Mouse (Mus musculus): Measurements from ENCODE around the gene Cyld. TPM values are rescaled to one million over a fixed set of nuclear protein-coding genes. Genes with fewer than 3 reads are reported as not detected.
A peak's percentile ranks its signal among the peaks of the same experiment; 100 is the strongest.

The Cyld gene
- polyA plus RNA-seq, 1 experiment from 2014 or later, result 13.5 TPM

DNA sequence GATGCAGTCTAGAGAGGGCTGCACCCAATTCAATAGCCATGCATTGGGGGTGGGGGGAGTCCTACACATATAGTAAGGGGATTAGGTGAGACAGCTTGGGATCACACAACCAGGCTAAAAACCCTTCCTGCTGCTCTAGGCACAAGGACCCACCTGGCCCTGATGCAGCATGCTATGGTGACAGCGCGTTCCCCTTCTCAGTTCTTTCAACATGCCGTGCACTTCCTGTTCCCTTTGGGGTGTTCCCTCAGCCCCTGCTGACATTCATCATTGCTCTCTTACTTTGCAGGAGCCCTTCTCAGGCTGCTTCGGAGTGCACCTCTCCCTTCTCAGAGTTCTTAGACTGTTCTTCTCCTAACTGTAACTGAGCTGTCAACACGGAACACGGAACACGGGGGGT, 2.5 kb upstream of the Cyld start:
- Histone ChIP-seq H3K27me3 (ENCODE audit: control insufficient read depth, insufficient read depth, low read length) (no peaks in the 10 kb centered on the region), H3K36me3 (ENCODE audit: control insufficient read depth, insufficient read depth, low read length) (no peaks in the 10 kb centered on the region), H3K9me3 (ENCODE audit: control insufficient read depth, low read length) (no peaks in the 10 kb centered on the region), H3K27ac (ENCODE audit: low read depth, low read length) (no peak overlapping the region), H3K9ac (ENCODE audit: low read length) (no peak overlapping the region), H3K4me1 (ENCODE audit: control insufficient read depth, insufficient read depth, low read length) (peaks cover 11% of the 10 kb centered on the region), H3K4me2 (no peak overlapping the region), H3K4me3 (ENCODE audit: low read depth, low read length) (no peak overlapping the region)
- ATAC-seq (ENCODE audit: low FRiP score) (no peak), DNase-seq (ENCODE audit: low spot score, missing footprints) (no peak)
- WGBS, result 81% methylated on average over 7 of the region's 7 CpGs

DNA sequence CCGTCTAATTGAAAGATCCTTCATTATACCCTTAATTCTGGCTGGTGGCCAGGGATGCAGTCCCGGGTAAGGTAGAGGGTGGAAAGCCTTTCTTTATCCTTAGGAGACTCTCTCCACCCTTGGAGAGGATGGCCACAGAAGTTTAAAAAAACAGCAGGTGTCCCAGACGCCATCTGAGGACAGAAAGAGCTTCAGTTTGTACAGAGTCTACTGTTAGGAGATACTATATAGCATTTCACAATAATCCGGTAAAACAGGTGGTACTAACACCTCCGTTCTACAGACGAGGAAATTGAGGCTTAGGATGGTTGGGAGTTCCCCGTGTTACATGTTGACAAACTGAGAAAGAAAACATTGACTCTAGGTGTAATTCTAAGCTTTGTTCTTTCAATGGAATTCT, 600 bp upstream of the Cyld start:
- Histone ChIP-seq H3K9me3 (ENCODE audit: control insufficient read depth, low read length) (no peaks in the 10 kb centered on the region), H3K4me3 (ENCODE audit: low read depth, low read length) (peak overlapping the region; percentile 22; the same call in 1 of the 2 replicates), H3K36me3 (ENCODE audit: control insufficient read depth, insufficient read depth, low read length) (no peaks in the 10 kb centered on the region), H3K27me3 (ENCODE audit: control insufficient read depth, insufficient read depth, low read length) (no peaks in the 10 kb centered on the region), H3K9ac (ENCODE audit: low read length) (no peak overlapping the region), H3K27ac (ENCODE audit: low read depth, low read length) (no peak overlapping the region), H3K4me1 (ENCODE audit: control insufficient read depth, insufficient read depth, low read length) (peaks cover 11% of the 10 kb centered on the region), H3K4me2 (peak overlapping the region; percentile 38)
- ATAC-seq (ENCODE audit: low FRiP score), result peak; percentile 11; the same call in 1 of the 2 replicates
- WGBS, result 25% methylated on average over 7 of the region's 7 CpGs
- peak; percentile 85 for DNase-seq (ENCODE audit: low spot score, missing footprints)

DNA sequence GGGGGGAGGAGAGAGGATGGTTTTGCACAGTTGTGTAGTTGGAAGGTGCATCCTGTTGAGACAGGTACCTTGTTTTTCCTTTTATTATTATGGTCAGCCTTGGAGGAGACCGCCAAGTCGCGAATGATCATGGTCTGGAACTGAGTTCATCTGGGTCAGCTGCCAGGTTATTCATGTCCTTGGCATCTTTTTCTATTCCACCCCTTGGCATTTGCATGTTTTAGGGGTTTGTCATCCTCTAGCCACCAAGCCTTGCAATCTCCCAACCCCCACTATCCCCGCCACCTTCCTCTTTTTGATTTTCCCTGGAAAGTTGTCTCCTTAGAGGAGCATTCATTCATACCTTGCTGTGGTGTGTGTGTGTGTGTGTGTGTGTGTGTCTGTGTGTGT, 809 bp downstream of the Cyld start:
- Histone ChIP-seq H3K4me2 (peak overlapping the region; percentile 94), H3K4me3 (ENCODE audit: low read depth, low read length) (peak overlapping the region; percentile 80), H3K27me3 (ENCODE audit: control insufficient read depth, insufficient read depth, low read length) (no peaks in the 10 kb centered on the region), H3K36me3 (ENCODE audit: control insufficient read depth, insufficient read depth, low read length) (no peaks in the 10 kb centered on the region), H3K9me3 (ENCODE audit: control insufficient read depth, low read length) (no peaks in the 10 kb centered on the region), H3K9ac (ENCODE audit: low read length) (peak overlapping the region; percentile 79), H3K4me1 (ENCODE audit: control insufficient read depth, insufficient read depth, low read length) (peaks cover 11% of the 10 kb centered on the region), H3K27ac (ENCODE audit: low read depth, low read length) (no peak overlapping the region)
- peak; percentile 86 for DNase-seq (ENCODE audit: low spot score, missing footprints)
- ATAC-seq (ENCODE audit: low FRiP score), result no peak
- WGBS, result 17% methylated on average over 4 of the region's 4 CpGs

DNA sequence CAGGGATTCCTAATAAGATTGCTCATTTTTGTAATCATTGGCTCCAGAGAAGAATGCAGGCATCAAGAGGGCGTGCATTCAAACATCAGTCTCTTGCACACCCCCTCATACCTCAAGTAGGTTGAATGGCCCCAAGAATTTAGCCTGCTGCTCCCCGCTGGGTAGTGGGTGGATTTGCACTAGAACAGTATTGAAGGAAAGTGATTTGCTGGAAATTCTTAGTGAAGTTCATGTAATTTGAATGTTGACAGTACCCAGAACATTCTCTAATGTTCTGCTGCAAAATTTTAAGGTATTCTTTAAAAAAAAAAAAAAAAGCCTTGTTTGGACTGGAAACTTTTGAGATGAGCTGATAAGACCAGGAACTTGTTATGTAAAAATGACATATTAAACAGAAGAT, 1.2 kb downstream of the Cyld start:
- no peaks in the 10 kb centered on the region for H3K9me3 ChIP-seq (ENCODE audit: control insufficient read depth, low read length)
- H3K9ac ChIP-seq (ENCODE audit: low read length), result no peak overlapping the region
- ATAC-seq (ENCODE audit: low FRiP score), result no peak
- DNase-seq (ENCODE audit: low spot score, missing footprints), result no peak
- no peak overlapping the region for H3K27ac ChIP-seq (ENCODE audit: low read depth, low read length)
- no peaks in the 10 kb centered on the region for H3K27me3 ChIP-seq (ENCODE audit: control insufficient read depth, insufficient read depth, low read length)
- peak overlapping the region; percentile 94 for H3K4me2 ChIP-seq
- H3K4me3 ChIP-seq (ENCODE audit: low read depth, low read length), result peak overlapping the region; percentile 80
- no peaks in the 10 kb centered on the region for H3K36me3 ChIP-seq (ENCODE audit: control insufficient read depth, insufficient read depth, low read length)
- 46% methylated on average over 2 of the region's 2 CpGs for WGBS
- H3K4me1 ChIP-seq (ENCODE audit: control insufficient read depth, insufficient read depth, low read length), result peaks cover 11% of the 10 kb centered on the region

DNA sequence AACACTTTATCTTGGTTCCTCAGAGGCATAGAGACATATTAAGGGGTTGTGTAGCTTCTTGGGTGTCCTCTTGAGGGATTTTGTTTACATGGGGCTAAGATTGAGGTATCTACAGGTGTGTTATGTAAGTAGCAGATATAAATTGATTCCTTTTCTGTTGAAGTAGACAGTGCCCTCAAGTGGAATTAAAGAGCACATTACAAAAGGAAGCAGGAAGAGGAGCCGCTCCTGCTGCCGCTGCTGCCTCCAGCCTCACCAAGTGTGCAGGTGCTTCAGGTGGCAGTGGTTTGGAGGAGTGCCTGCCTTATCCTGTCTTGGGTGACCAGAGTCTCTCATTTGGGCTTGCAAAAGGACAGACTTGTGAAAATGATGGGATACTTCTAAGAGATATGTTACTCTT, 4.8 kb downstream of the Cyld start:
- DNase-seq (ENCODE audit: low spot score, missing footprints) (no peak), ATAC-seq (ENCODE audit: low FRiP score) (no peak)
- no peaks in the 10 kb centered on the region for H3K36me3 ChIP-seq (ENCODE audit: control insufficient read depth, insufficient read depth, low read length)
- H3K4me1 ChIP-seq (ENCODE audit: control insufficient read depth, insufficient read depth, low read length), result peaks cover 8% of the 10 kb centered on the region
- H3K27me3 ChIP-seq (ENCODE audit: control insufficient read depth, insufficient read depth, low read length), result no peaks in the 10 kb centered on the region
- H3K4me2 ChIP-seq, result no peak overlapping the region
- 34% methylated on average over 2 of the region's 2 CpGs for WGBS
- no peak overlapping the region for H3K27ac ChIP-seq (ENCODE audit: low read depth, low read length)
- no peaks in the 10 kb centered on the region for H3K9me3 ChIP-seq (ENCODE audit: control insufficient read depth, low read length)
- no peak overlapping the region for H3K4me3 ChIP-seq (ENCODE audit: low read depth, low read length)
- no peak overlapping the region for H3K9ac ChIP-seq (ENCODE audit: low read length)

DNA sequence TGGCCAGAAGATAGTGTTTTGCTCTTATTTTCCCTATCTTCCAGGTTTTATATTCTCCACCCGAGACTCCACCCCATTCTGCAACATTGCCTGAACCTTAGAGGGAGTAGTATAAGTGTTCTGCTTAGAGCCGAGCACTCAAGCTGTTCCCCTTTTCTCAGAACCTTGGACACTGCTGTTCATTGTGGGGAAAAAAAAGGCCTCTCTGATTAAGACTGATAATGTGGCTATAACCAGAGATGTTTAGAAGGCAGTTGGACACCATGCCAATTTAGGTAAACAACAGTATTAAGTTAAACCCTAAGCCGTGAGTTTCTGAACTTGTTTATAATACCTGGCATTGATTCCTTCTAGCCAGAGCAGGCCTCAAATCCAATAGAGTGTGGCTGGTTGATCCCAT, 6.0 kb downstream of the Cyld start:
- no peaks in the 10 kb centered on the region for H3K9me3 ChIP-seq (ENCODE audit: control insufficient read depth, low read length)

DNA sequence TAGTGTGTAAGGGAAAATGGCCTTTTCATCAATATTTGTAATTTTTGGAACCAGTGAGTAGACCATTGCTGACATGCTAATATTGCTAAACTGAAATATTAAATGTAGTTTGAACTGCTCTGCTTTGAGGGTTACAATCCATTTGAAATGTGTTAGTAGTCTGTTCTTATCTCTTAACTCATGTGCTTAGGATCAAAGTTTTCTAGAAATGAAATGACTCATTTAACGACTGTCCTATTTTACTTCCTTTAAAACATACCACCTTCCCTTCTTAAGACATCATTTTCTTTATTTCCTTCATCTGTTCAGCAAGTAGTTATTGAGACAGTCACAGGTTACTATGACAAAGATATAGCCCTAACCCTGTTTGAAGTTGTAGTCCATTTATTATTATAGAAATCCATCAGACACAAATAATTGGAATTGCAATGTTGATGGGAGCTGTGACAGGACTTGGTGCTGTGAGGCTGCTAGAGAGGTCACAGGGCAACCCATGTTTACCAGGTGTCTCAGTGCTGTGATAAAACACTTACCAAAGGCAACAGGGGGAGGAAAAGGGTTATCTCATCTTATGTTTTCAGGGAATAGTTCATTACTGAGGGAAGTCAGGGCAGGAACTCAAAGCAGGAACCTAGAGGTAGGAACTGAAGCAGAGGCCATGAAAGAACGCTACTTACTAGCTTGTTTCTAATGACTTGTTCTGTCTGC, 26.6 kb downstream of the Cyld start:
- no peaks in the 10 kb centered on the region for H3K9me3 ChIP-seq (ENCODE audit: control insufficient read depth, low read length)
- H3K27me3 ChIP-seq (ENCODE audit: control insufficient read depth, insufficient read depth, low read length), result no peaks in the 10 kb centered on the region
- DNase-seq (ENCODE audit: low spot score, missing footprints), result no peak
- no peak overlapping the region for H3K4me3 ChIP-seq (ENCODE audit: low read depth, low read length)
- no peak overlapping the region for H3K4me2 ChIP-seq
- no peak overlapping the region for H3K27ac ChIP-seq (ENCODE audit: low read depth, low read length)
- no peaks in the 10 kb centered on the region for H3K4me1 ChIP-seq (ENCODE audit: control insufficient read depth, insufficient read depth, low read length)
- H3K36me3 ChIP-seq (ENCODE audit: control insufficient read depth, insufficient read depth, low read length), result no peaks in the 10 kb centered on the region
- no peak for ATAC-seq (ENCODE audit: low FRiP score)
- H3K9ac ChIP-seq (ENCODE audit: low read length), result no peak overlapping the region
- 95% methylated on average over 2 of the region's 2 CpGs for WGBS

More for the DNA sequence above, 6.0 kb downstream of the Cyld start:
- WGBS, result 82% methylated on average over 3 of the region's 3 CpGs
- H3K27me3 ChIP-seq (ENCODE audit: control insufficient read depth, insufficient read depth, low read length), result no peaks in the 10 kb centered on the region
- no peak for ATAC-seq (ENCODE audit: low FRiP score)
- H3K27ac ChIP-seq (ENCODE audit: low read depth, low read length), result no peak overlapping the region
- H3K4me2 ChIP-seq, result no peak overlapping the region
- H3K36me3 ChIP-seq (ENCODE audit: control insufficient read depth, insufficient read depth, low read length), result no peaks in the 10 kb centered on the region
- H3K4me1 ChIP-seq (ENCODE audit: control insufficient read depth, insufficient read depth, low read length), result peaks cover 3% of the 10 kb centered on the region; the same call in 1 of the 2 replicates
- DNase-seq (ENCODE audit: low spot score, missing footprints), result no peak
- no peak overlapping the region for H3K9ac ChIP-seq (ENCODE audit: low read length)
- no peak overlapping the region for H3K4me3 ChIP-seq (ENCODE audit: low read depth, low read length)

DNA sequence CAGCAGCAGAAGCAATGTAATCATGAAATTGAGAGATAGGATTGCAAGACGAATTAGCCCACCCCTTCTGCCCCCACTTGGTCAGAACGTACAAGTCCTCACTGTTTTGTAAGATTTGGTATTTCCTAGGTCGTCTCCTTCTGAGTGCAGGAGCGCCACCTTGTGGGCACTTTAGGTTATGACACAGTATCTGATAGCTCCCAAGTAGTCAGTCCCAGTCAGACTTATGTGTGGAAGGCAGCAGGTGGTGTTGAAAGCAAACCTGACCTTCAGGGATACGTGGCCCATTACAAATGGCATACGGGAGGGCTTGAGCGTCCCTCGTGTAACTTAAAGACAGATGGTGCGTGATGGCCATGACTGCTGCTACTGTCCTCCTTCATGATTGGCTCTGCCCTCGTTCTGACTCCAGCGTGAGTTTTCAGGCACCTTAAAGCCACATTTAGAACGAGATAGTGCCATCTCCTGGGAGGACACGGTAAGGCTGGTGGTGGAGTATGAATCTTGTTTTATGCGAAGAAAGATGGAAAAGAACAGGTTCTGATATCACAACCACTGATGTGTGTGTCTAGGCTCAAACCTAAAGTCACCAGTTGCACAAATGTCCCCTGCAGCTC, 58.5 kb downstream of the Cyld start:
- H3K4me3 ChIP-seq (ENCODE audit: low read depth, low read length), result no peak overlapping the region

DNA sequence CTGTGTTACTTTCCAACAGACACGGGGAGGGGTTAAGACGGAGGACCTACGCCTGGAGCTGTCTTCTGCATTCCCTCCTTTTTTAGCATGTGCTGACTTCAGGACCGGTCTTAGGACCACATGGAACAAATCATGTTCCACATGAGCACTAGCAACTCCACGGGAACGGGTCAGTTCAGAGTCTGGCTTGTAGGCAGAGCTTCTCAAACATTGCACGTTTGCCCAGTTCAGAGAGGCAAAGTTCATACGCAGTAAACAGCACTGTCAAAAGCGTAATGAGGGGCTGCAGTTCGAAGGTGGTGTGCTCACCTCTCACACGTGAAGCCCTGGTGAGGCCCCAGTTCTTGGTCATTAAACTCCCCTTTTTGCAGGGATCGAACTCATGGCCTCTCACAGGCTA, 65.2 kb downstream of the Cyld start:
- H3K27me3 ChIP-seq (ENCODE audit: control insufficient read depth, insufficient read depth, low read length), result no peaks in the 10 kb centered on the region
- DNase-seq (ENCODE audit: low spot score, missing footprints) (no peak), ATAC-seq (ENCODE audit: low FRiP score) (no peak)
- no peaks in the 10 kb centered on the region for H3K36me3 ChIP-seq (ENCODE audit: control insufficient read depth, insufficient read depth, low read length)
- H3K27ac ChIP-seq (ENCODE audit: low read depth, low read length), result no peak overlapping the region
- no peaks in the 10 kb centered on the region for H3K9me3 ChIP-seq (ENCODE audit: control insufficient read depth, low read length)
- no peak overlapping the region for H3K4me3 ChIP-seq (ENCODE audit: low read depth, low read length)
- H3K4me1 ChIP-seq (ENCODE audit: control insufficient read depth, insufficient read depth, low read length), result no peaks in the 10 kb centered on the region
- no peak overlapping the region for H3K4me2 ChIP-seq
- 89% methylated on average over 12 of the region's 12 CpGs for whole genome bisulfite sequencing
- no peak overlapping the region for H3K9ac ChIP-seq (ENCODE audit: low read length)

More for the DNA sequence above, 58.5 kb downstream of the Cyld start:
- Histone ChIP-seq H3K27me3 (ENCODE audit: control insufficient read depth, insufficient read depth, low read length) (no peaks in the 10 kb centered on the region), H3K27ac (ENCODE audit: low read depth, low read length) (no peak overlapping the region), H3K4me1 (ENCODE audit: control insufficient read depth, insufficient read depth, low read length) (no peaks in the 10 kb centered on the region), H3K9ac (ENCODE audit: low read length) (no peak overlapping the region), H3K4me2 (peak overlapping the region; percentile 16; the same call in 1 of the 2 replicates), H3K9me3 (ENCODE audit: control insufficient read depth, low read length) (no peaks in the 10 kb centered on the region), H3K36me3 (ENCODE audit: control insufficient read depth, insufficient read depth, low read length) (no peaks in the 10 kb centered on the region)
- peak; percentile 99 for DNase-seq (ENCODE audit: low spot score, missing footprints)
- peak; percentile 64 for ATAC-seq (ENCODE audit: low FRiP score)
- 1% methylated on average over 14 of the region's 14 CpGs for WGBS

Measured in midbrain, embryonic 11.5 days (tissue).